Mouse (Mus musculus) heart, adult 8-10 months (tissue): Measurements from ENCODE around the gene Ctnnbip1. TPM values are rescaled to one million over a fixed set of nuclear protein-coding genes. Genes with fewer than 3 reads are reported as not detected.

Source experiments
- microRNA-seq: library from miRNA; unstranded; fragments of <30 nt; microRNA quantifications from one replicate; pipeline ENCODE4 v1.2.0, GENCODE M21; 2022
- total RNA-seq, 4 experiments: library from RNA; stranded (reverse); gene quantifications; 2 replicates each; pipeline ENCODE4 v1.2.4; 2022

Gene Ctnnbip1
- total RNA-seq, 4 experiments from 2014 or later: 16.0 to 23.2 (median 20.5) TPM

Small RNA genes within 50 kb of the gene (microRNA-seq; reads per million reads assigned to microRNA genes)
- gene Mir5616: 2.2 reads per million

Other genes with a start within 250 kb of the Ctnnbip1 start
- 100 to 1,000 TPM; 159 to 211 (median 191) TPM for gene Kif1b, start 210.5 kb upstream of the Ctnnbip1 start, total RNA-seq
- 10 to 100 TPM; 40.6 to 46.8 (median 42.6) TPM for gene Ube4b, start 91.5 kb upstream of the Ctnnbip1 start, total RNA-seq
- 10 to 100 TPM; 41.4 to 66.1 (median 52.8) TPM for gene Rbp7, start 63.3 kb upstream of the Ctnnbip1 start, total RNA-seq
- gene Tmem274, start 40.9 kb upstream of the Ctnnbip1 start, total RNA-seq: not detected
- 10 to 100 TPM; 35.1 to 36.8 (median 36.0) TPM for gene Nmnat1, start 33.0 kb upstream of the Ctnnbip1 start, total RNA-seq
- gene Lzic, start 33.0 kb upstream of the Ctnnbip1 start, total RNA-seq: 10 to 100 TPM; 50.1 to 69.6 (median 57.6) TPM
- 10 to 100 TPM; 85.3 to 96.5 (median 94.1) TPM for gene Clstn1, start 68.2 kb downstream of the Ctnnbip1 start, total RNA-seq
- gene Pik3cd, start 184.3 kb downstream of the Ctnnbip1 start, total RNA-seq: 1 to 10 TPM; 4.7 to 5.8 (median 5.1) TPM
- 10 to 100 TPM; 92.2 to 93.9 (median 93.1) TPM for gene Tmem201, start 219.8 kb downstream of the Ctnnbip1 start, total RNA-seq